Mouse (Mus musculus) Patski (cell line): ENCODE measurements around the gene Arid3c. TPM values are rescaled to one million over a fixed set of nuclear protein-coding genes. Genes with fewer than 3 reads are reported as not detected.
"Not testable (repeated sequence)": the region's sequence is repeated elsewhere in the genome, so short reads cannot be mapped to it uniquely, and the experiment has no call there.

Experiments
- ATAC-seq: fragments of 100-300 bp; one replicate; pipeline ENCODE4 v1.8.0; 2021
- CTCF ChIA-PET: fragments of 350-600 bp; sonication (Branson Sonifier 250); formaldehyde crosslinking; loops from one replicate; lab custom pipeline; 2022; ENCODE audit warnings: inconsistent platforms; lab: Charles Lee
- POLR2A ChIA-PET: fragments of 350-600 bp; sonication (Branson Sonifier 250); formaldehyde crosslinking; loops from one replicate; lab custom pipeline; 2022; ENCODE audit warnings: antibody characterized with exemption, inconsistent platforms; lab: Charles Lee
- DNase-seq: peaks from one replicate; pipeline ENCODE4 v3.0.0-alpha.2; 2011; ENCODE audit warnings: low read depth, low spot score
- H3K27me3 ChIP-seq: fragments of 371-371 bp; one replicate; pipeline ENCODE4 v1.5.1; 2021
- CTCF ChIP-seq: fragments of 100-300 bp; IDR thresholded peaks from one replicate; pipeline ENCODE4 v1.5.1; 2021
- in situ Hi-C: fragments of 300-500 bp; cut with MboI; formaldehyde crosslinking; loops from 3 replicates; pipeline ENCODE4 v1.11.1; 2018; ENCODE audit warnings: low pct_unique_long_range_greater_than_20kb, mixed read lengths
- polyA plus RNA-seq: library from polyadenylated mRNA; unstranded; gene quantifications from one replicate; pipeline ENCODE4 v1.2.3, GENCODE M21; 2021

Gene Arid3c
- polyA plus RNA-seq, 1 experiment from 2014 or later: 0.04 TPM

DNA sequence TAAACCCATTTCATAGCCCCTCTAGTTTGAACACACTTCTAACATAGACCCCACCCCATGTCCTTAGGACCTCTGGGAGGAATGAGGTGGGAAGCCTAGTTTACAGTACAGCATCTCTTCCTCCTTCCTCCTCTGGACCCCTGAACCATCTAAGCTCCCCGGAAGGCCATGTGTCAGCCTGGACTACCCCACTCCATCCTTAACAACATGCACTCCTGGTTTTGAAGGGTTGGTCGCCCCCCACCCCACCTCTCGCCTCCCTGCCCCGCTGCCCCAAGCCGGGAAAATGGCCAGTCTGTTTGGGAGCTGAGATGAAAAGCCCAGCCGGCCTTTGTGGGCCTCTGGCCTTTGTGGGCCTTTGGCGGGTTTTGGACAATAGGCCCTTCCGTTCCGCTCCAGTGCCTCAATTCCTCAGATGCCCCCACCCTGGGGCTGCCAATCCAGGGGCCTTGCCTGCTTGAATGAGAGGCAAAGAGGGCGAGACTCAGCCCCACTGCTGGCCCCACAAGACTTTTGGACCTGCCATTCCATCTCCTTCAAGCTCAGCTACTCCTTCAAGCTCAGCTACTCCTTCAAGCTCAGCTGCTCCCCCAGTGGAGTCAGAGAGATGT, 45.0 kb downstream of the Arid3c start:
- in situ Hi-C loops, H3K27me3 ChIP-seq, CTCF ChIA-PET, ATAC-seq, DNase-seq, POLR2A ChIA-PET: not testable (repeated sequence)

DNA sequence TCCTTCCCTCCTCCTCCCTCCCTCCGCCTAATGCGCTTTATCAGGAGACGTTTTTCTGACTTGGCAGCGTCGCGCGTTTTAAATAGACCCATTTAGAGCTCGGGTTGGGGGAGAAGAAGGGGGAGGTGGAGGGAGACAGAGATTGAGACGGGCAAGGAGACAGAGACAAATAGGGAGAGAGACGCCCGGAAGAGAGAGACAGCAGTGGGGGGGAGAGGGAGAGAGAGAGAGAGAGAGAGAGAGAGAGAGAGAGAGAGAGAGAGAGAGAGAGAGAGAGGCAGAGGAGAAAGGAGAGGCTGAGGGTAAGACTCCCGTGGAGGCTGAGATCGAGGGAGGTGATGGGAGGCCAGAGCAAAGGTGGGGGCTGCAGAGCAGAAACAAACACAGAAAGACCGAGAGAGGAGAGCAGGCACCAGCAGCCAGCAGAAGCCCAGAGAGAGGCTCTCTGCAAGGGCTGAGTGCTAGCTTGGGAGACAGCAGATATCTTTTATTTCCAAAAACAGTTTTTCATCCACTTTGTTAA, 46.0 kb downstream of the Arid3c start:
- in situ Hi-C loops, ATAC-seq, DNase-seq, H3K27me3 ChIP-seq, POLR2A ChIA-PET, CTCF ChIA-PET: not testable (repeated sequence)

DNA sequence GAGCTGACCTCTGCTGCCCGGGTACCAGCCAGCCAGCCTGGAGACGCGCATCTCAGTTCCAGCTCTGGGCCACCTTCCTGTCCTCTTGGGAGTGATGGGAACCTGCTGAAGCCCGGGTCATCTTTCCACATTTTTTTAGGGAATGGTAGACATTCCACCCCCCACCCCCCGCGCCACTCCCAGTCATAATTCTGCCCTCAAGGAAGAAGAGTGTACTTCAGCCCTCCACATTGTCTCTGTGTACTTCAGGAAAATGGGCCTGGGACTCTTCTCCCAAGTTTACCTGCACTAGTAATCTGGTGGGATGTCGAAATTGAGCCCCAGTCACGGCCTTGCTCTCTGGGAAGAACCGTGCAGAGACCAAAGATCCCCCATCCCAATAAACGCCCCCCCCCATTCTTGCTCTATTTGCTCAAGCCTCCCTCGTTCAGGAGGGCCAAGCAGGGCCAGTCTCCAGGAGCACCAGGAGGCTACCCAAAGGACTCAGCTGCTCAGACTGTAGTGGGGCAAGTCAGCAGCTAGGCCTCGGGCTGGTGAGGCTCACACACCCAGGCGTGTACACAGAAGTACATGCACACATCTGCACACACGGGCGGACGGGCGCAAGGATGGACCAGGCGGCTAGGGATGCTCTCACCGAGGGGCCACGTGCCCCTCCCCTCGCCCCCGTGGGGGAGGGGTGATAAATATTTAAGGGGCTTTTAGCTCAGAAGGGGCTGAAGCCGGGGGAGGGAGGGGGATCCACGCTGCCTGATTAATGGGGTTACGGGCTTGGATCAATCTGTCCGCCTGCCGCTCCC, 46.6 kb downstream of the Arid3c start:
- H3K27me3 ChIP-seq, CTCF ChIA-PET: not testable (repeated sequence)

DNA sequence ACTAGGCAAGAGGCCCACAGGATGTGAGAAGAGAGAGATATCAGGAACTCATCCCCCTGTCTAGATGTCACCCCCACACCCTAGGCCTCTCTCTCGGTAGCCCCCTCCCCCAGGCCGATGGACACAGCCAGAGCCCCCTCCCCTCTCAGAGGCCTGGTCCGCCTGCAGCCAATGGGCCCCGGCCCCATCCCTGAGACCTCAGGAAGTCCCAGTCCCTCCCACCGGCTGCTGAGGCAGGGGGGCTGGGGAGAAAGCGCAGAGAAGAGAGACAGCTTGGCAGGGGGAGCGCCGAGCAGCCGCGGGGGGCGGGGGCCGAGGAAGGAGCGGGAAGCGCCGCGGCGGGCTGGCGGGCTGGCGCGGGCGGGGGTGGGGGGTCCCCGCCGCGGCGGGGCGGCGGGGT, 47.6 kb downstream of the Arid3c start:
- POLR2A ChIA-PET, DNase-seq, in situ Hi-C loops, H3K27me3 ChIP-seq, CTCF ChIA-PET: not testable (repeated sequence)
- peak; percentile 38 for ATAC-seq

More for the DNA sequence above, 46.6 kb downstream of the Arid3c start:
- POLR2A ChIA-PET, in situ Hi-C loops, DNase-seq: not testable (repeated sequence)
- peak; percentile 26 for ATAC-seq

DNA sequence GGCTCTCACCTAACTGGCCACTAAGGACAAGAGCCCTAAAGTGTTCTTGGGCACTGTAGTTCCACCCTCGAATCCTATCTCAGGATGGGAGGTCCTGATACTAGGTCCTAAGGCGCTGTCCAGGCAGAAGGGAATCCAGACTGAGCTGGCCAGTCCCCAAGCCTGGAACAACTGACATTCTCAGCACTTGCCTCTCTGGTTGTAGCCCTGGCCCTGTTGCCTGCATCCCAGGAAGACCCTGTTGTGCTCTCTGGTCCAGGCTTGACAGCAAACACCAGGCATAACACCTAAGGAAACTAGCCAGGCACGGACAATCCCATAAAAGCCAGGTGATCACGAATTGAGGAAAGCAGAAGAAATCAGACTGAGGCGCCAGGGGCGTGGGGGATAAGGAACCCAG, 48.2 kb downstream of the Arid3c start:
- H3K27me3 ChIP-seq: no peaks in the 10 kb centered on the region
- in situ Hi-C loops: no loop called here
- no peak for TF ChIP-seq CTCF

DNA sequence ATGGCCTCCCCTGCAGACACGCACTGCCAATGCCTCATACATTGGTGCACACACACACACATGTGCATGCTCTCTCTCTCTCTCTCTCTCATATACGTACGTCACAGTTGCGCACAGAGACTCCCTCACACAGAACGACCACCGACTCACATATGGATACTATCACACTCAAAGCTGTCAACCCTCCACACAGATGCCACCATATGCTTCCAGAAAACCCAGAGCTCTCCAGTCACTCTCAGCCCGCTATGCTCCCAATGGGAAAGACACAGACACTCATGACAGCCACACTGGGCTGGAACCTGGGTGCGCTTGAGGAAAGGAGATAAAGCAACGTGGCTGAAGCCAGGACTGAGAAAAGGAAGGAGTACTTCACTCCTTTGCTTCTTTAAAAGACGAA, 49.0 kb downstream of the Arid3c start:
- CTCF ChIA-PET: no interaction called here
- no peak for DNase-seq
- ATAC-seq: no peak
- H3K27me3 ChIP-seq: no peaks in the 10 kb centered on the region
- no peak for TF ChIP-seq CTCF
- POLR2A ChIA-PET: no interaction called here
- in situ Hi-C loops: no loop called here

More for the DNA sequence above, 48.2 kb downstream of the Arid3c start:
- ATAC-seq (no peak), DNase-seq (no peak)
- POLR2A ChIA-PET: no interaction called here
- CTCF ChIA-PET: no interaction called here

DNA sequence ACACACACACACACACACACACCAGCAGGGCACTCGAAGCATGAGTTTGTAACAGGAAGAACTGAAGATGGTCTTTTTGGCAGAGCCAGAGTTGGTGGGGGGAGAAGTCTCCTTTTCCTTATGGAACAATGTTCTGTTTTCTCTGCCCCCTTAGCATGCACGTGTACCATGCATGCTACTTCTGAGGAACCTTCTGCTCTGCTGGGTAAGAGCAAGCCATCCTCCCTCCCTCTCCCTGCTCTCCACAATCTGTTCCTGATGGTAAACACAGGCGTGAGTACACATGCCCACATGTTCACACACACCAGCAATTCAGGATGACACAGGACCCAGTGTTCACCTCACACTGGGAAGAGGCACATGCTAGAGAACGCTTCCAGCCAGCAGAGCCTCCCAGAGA, 49.8 kb downstream of the Arid3c start:
- DNase-seq (no peak), ATAC-seq (no peak)
- ChIA-PET POLR2A (no interaction called here), CTCF (no interaction called here)
- in situ Hi-C loops: no loop called here
- no peak for TF ChIP-seq CTCF
- no peaks in the 10 kb centered on the region for H3K27me3 ChIP-seq

DNA sequence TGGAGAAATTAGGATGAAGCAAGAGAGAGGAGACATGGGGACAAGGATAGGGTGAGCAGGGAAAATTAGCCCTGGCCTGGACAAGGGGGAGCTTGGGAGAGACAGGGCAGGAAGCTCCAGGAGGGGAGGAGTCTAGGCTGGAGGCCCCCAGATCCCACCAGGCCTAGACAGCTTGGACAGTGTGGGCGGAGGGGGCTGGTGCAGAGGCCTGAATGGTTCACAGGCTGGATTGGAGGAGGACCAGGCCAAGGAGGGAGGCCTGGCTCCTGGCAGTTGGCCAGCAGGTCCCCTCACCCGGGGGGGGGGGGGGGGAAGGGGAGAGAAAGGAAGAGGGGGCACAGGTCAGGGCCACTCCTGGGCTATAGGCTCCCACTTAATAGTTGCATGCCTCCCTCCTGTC, 51.7 kb downstream of the Arid3c start:
- no peak for DNase-seq
- TF ChIP-seq CTCF: no peak
- POLR2A ChIA-PET: no interaction called here
- in situ Hi-C loops: no loop called here
- no peak for ATAC-seq
- no peaks in the 10 kb centered on the region for H3K27me3 ChIP-seq
- CTCF ChIA-PET: no interaction called here

DNA sequence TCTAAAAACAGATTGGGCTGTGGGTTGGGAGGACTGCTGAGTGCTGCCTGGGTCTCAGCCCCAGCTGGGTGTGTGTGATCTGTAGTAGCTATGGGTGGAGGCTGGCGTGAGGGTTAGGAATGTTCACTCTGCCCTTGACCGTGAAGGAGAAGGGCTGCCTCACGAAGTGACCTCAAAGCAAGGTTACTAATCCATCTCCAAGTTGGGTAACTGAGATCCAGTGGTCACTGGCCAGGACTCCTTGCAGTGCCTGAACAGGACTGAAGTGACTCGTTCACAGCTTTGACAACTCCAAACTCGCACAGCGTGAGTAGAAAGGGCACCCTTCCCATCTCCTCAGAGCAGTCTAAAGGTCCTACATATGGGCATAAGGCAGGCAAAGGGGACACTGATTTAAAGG, 52.1 kb downstream of the Arid3c start:
- POLR2A ChIA-PET: no interaction called here
- in situ Hi-C loops: no loop called here
- TF ChIP-seq CTCF: no peak
- no peak for DNase-seq
- H3K27me3 ChIP-seq: no peaks in the 10 kb centered on the region
- CTCF ChIA-PET: interaction anchor here (1.4 kb wide), 1 partner anchor 11 kb away, joined by 4 read pairs; no protein-coding TSS in a partner anchor
- peak; percentile 17 for ATAC-seq

DNA sequence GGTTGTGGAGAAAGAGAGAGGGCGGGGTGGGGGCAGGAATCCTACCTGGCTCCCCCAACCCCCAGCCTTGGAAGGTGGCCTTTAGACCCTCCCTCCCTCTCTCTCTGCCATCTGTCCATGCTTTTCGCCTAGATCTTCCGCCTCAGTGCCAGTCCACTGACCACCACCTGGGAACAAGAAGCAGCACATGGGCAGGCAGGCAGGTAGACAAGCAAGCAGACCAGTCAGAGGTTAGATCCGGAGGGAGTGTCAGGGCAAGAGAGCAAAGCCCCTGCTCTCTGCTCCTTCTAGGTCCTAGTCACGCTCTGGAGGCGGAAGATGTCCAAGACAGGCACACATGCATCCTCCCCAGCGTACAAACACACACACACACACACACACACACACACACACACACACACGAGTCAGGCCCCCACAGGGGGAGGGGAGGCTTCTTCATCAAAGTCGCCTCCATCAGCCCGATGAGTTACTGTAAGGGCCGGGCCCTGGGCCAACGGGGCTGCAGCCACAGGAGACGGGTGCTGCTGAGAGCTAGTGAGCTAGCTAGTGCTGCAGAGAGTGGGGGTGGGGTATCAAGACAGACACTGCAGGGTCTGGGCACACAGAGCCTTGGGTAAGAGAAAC, 53.8 kb downstream of the Arid3c start:
- in situ Hi-C loops: no loop called here
- TF ChIP-seq CTCF: no peak
- H3K27me3 ChIP-seq: no peaks in the 10 kb centered on the region
- DNase-seq: no peak
- no peak for ATAC-seq
- ChIA-PET CTCF (interaction anchor here (1.4 kb wide), 1 partner anchor 9 kb away, joined by 4 read pairs; no protein-coding TSS in a partner anchor), POLR2A (no interaction called here)
